Mouse (Mus musculus) gastrocnemius, adult 2 months (tissue): Measurements from ENCODE around the gene Pin1rt1. TPM values are rescaled to one million over a fixed set of nuclear protein-coding genes. Genes with fewer than 3 reads are reported as not detected.

Experiments
- DNase-seq: peaks from one replicate; pipeline ENCODE4 v3.0.0; 2022
- H3K27ac ChIP-seq: fragments of 200-600 bp; 2 replicates; pipeline ENCODE4 v1.8.1; 2022; ENCODE audit warnings: mild to moderate bottlenecking
- H3K4me3 ChIP-seq: fragments of 200-600 bp; 2 replicates; pipeline ENCODE4 v1.8.1; 2022; ENCODE audit warnings: mild to moderate bottlenecking, moderate library complexity
- CTCF ChIP-seq: fragments of 200-600 bp; IDR thresholded peaks from 2 replicates; pipeline ENCODE4 v1.8.1; 2022; ENCODE audit warnings: antibody characterized with exemption, mild to moderate bottlenecking, moderate library complexity
- intact Hi-C: fragments of 180-260 bp; cut with DNase I; formaldehyde crosslinking; loops from one replicate; pipeline ENCODE4 v1.15.1; 2025
- long read RNA-seq, 2 experiments: library from polyadenylated mRNA; stranded (forward); transcript quantifications; one replicate each; pipeline ENCODE4 v2.0.0; 2021
- total RNA-seq, 2 experiments: library from RNA; stranded (reverse); gene quantifications; 2 replicates each; pipeline ENCODE4 v1.2.3; 2021

The Pin1rt1 gene
- not detected for total RNA-seq
- long read RNA-seq, experiment 1, result 0 reads
- long read RNA-seq, experiment 2, partial matches to known transcripts, result 0 of 1 reads
- long read RNA-seq, experiment 2, other reads (novel, unspliced or antisense), result 1 of 1 reads

GRCm38 (mm10) chr2:104716279-104716678 lies at the start of gene Pin1rt1:
Pin1rt1 (minus strand) TSS chr2:104716379.
- DNase-seq, result no peak
- no peak for TF ChIP-seq CTCF
- H3K4me3 ChIP-seq, result no peak within 1 kb of the TSS
- no peak within 1 kb of the TSS for H3K27ac ChIP-seq
- intact Hi-C loops, result no loop called here

DNA sequence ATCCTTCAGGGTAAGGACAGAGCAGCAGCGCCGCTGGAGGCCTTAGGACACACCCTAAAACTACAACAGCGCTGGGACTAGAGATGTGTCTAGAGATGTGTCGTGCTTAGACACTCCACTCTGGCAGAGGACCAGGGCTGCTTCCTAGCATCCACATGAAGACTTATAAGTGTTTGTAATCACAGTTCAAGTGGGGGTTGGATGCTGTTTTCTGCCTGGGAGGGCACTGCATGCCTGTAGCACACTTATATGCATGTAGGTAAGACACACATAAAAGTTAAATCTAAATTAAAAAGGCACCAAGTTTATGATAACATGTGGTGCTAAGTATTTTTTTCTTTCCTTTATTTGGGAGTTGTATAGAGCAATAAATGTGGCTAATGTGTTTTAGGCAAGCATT lies 47.8 kb upstream of the Pin1rt1 start:
- H3K4me3 ChIP-seq, result no peak overlapping the region
- TF ChIP-seq CTCF, result no peak
- intact Hi-C loops, result no loop called here
- DNase-seq, result no peak
- H3K27ac ChIP-seq, result no peak overlapping the region

DNA sequence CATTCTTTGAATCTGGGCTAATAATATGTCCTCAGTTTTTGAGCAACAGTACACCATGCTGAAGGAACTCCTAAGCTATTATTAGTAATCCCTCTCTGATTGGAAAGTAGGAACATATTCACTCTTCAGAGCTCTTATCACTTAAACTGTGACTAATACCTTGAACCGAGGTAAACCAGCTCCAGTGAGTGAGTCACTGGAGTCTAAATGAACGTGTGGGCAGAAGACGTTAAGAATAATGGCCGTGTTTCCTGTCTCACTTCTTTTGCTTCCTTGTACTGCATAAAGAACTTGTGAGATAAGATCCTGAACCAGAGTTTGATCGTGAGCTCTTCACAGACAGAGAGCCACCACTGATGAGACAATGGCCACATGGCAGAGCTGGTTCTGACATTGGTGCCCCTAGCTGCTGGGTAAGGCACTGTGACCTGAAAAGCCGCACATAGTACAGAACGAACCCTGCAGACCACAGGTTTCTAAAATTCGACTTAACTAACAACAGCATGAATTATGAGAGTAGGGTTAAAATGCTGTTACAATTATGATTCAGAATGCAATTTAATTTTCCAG lies 47.0 kb upstream of the Pin1rt1 start:
- TF ChIP-seq CTCF, result no peak
- intact Hi-C loops, result no loop called here
- no peak for DNase-seq
- H3K4me3 ChIP-seq, result no peak overlapping the region
- H3K27ac ChIP-seq, result no peak overlapping the region

DNA sequence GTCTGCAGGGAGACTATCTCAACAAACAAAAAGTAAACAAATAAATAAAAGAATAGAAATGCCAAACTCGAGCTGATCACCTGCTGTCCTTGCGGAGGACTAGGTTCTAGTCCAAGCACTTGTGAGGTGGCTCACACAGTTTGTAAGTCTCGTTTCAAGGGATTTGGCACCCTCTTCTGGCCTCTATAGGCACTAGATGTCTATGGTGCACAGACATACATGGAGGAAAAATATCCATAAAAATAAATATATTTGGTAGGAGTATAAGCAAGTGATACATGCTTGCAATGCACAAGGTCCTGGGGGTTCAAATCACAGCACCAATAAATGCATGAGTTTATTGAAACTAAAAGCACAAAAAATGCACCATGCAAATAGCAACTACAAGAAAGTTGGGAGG lies 34.4 kb upstream of the Pin1rt1 start:
- peak; percentile 50 for TF ChIP-seq CTCF
- no peak for DNase-seq
- no peak overlapping the region for H3K4me3 ChIP-seq
- H3K27ac ChIP-seq, result no peak overlapping the region
- intact Hi-C loops, result loop anchor here (5.0 kb wide), 1 partner anchor 63 kb away; no protein-coding TSS in a partner anchor

- no peak for TF ChIP-seq CTCF
- no peak for DNase-seq
- no peak overlapping the region for H3K27ac ChIP-seq
- no peak overlapping the region for H3K4me3 ChIP-seq
- intact Hi-C loops, result no loop called here
These were observed 32.5 kb upstream of the Pin1rt1 start for GRCm38 (mm10) chr2:104748652-104749183.

DNA sequence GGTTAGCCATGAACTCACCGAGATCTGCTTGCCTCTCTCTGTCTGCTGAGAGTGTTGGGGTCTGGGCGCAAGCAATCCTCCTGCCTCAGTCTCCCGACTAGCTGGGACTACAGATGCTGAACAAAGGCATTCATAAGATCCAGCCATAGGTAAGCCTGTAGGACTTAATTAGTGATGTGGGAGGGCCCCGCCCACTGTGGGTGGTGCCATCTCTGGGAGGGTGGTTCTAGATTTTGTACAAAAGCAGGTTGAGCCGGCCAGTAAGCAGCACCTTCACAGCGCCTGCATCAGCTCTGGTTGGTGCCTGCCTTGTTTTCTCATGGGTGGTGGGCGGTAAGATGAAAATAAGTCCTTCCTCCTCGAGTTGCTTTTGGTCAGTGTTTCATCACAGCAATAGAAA lies 30.1 kb upstream of the Pin1rt1 start:
- intact Hi-C loops, result no loop called here
- Histone ChIP-seq H3K27ac (no peak overlapping the region), H3K4me3 (no peak overlapping the region)
- no peak for TF ChIP-seq CTCF
- no peak for DNase-seq

DNA sequence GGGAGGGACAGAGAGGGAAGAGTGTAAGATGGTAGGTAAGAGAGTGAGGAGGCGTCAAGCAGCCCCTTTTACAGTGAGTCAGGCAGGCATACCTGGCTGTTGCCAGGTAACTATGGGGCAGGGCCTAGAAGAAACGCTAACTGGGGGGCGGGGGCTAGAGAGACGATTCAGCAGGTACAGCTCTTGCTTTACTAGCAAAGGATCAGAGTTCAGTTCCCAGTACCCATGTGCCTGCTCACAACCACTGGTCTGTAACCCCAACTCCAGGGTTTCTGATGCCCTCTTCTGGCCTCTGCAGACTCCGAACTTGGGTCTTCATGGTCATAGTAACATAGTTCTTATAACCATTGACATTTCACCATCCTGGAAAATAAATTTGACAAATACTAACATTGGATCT lies 27.8 kb upstream of the Pin1rt1 start:
- intact Hi-C loops, result no loop called here
- no peak for DNase-seq
- H3K27ac ChIP-seq, result no peak overlapping the region
- TF ChIP-seq CTCF, result no peak
- no peak overlapping the region for H3K4me3 ChIP-seq

- Histone ChIP-seq H3K4me3 (peak overlapping the region; percentile 87), H3K27ac (no peak overlapping the region; the same call in 1 of the 2 replicates)
- no peak for DNase-seq
- intact Hi-C loops, result no loop called here
- TF ChIP-seq CTCF, result no peak
These were observed 27.0 kb upstream of the Pin1rt1 start for GRCm38 (mm10) chr2:104743160-104743559.

DNA sequence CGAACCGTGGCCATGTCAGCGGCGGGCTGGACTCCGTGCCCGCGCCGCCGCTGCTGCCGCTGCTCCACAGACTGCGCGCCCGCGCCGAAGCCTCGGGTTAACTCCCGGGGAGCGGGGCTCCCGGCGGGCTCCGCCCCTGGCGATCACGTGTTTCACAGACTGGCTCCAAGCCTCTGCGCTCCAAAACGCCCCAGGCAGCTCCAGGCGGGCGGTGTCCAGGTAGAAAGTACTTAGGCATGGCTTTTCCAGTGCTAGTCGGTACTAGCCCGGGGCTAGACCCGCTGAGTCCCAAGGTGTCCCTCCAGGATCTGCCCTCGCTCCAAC lies 26.5 kb upstream of the Pin1rt1 start, which contains the start of gene Depdc7:
Gene Depdc7, minus strand, starts transcription at position 138 of the 324 bp plus-strand sequence.
- no peak for TF ChIP-seq CTCF

DNA sequence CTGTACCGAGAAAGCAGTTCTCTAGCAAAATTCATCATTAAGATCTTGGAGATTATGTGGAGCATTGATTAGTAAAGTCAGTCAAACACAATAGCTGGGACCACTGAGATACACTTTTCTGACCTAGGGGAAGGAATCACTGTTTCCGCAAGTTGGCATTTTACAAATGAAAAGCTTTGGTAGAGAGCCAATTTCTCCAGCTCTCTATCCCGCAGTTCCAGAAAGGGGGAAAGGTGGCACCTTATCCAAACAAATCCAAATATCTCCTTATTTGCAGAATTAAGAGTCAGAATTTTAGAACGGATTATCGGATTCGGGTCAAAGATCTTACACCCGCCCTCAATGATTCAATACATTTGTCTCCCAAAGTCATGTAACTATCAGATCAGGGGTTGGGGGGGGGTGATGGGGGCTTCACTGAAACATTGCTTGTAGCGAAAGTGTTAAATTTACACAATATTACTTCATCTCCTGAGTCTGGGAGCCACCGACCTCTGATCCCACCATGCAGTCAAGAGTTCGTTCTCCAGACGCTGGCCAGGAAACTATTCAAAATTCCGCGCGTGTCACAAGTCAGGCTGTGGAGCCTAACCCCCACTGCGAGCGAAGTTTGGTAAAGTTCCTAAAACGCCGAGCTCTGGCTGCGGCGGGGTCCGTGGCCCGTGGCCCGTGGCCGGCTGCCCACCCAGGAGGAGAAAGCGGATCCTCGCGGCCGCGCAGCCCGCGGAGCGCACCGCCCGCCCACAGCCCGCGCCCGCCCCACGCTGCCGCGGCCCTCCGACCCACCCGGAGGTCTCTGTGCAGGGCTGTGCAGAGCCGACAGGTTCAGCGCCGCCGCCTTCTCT lies 25.9 kb upstream of the Pin1rt1 start:
- peak overlapping the region; percentile 82 for H3K27ac ChIP-seq
- no peak for TF ChIP-seq CTCF
- no peak for DNase-seq
- peak overlapping the region; percentile 87 for H3K4me3 ChIP-seq
- intact Hi-C loops, result no loop called here

More for the DNA sequence above, 26.5 kb upstream of the Pin1rt1 start, which contains the start of gene Depdc7:
- intact Hi-C loops, result no loop called here
- peak within 1 kb of the TSS; percentile 87 for H3K4me3 ChIP-seq
- peak within 1 kb of the TSS; percentile 82 for H3K27ac ChIP-seq
- peak; percentile 93 for DNase-seq

- TF ChIP-seq CTCF, result no peak
- intact Hi-C loops, result no loop called here
- Histone ChIP-seq H3K27ac (0 out of 2 replicates have a peak overlapping the region, but pooled peaks have one; percentile 8), H3K4me3 (peak overlapping the region; percentile 87)
- DNase-seq, result peak; percentile 23
These were observed 25.0 kb upstream of the Pin1rt1 start for GRCm38 (mm10) chr2:104741015-104741758.

GRCm38 (mm10) chr2:104740248-104740949 lies 24.2 kb upstream of the Pin1rt1 start:
- Histone ChIP-seq H3K27ac (no peak overlapping the region), H3K4me3 (peak overlapping the region; percentile 87)
- TF ChIP-seq CTCF, result no peak
- DNase-seq, result peak; percentile 20
- intact Hi-C loops, result no loop called here
